Mouse (Mus musculus) forebrain, embryonic 12.5 days (tissue): ENCODE measurements around the gene Cenpj. TPM values are rescaled to one million over a fixed set of nuclear protein-coding genes. Genes with fewer than 3 reads are reported as not detected.

Source experiments
- ATAC-seq: fragments of 200-750 bp; cut with Nextera tagmentation; 2 replicates; pipeline ENCODE4 v1.8.0; 2017; ENCODE audit warnings: moderate TSS enrichment; ENCODE audit not compliant: low FRiP score
- H3K27ac ChIP-seq: fragments of 300-500 bp; sonication (generic); 2 replicates; pipeline ENCODE4 v1.5.1; 2016; ENCODE audit warnings: mild to moderate bottlenecking
- H3K27me3 ChIP-seq: fragments of 300-500 bp; sonication (generic); 2 replicates; pipeline ENCODE4 v1.6.1; 2016; ENCODE audit warnings: mild to moderate bottlenecking
- H3K36me3 ChIP-seq: fragments of 300-500 bp; sonication (generic); replicated peaks from 2 replicates; pipeline ENCODE4 v1.6.1; 2016; ENCODE audit warnings: mild to moderate bottlenecking
- H3K4me1 ChIP-seq: fragments of 300-500 bp; sonication (generic); 2 replicates; pipeline ENCODE4 v1.6.1; 2016
- H3K4me2 ChIP-seq: fragments of 300-500 bp; sonication (generic); 2 replicates; pipeline ENCODE4 v1.6.1; 2016; ENCODE audit warnings: mild to moderate bottlenecking, moderate library complexity
- H3K4me3 ChIP-seq: fragments of 300-500 bp; sonication (generic); replicated peaks from 2 replicates; pipeline ENCODE4 v1.5.1; 2016; ENCODE audit warnings: mild to moderate bottlenecking
- H3K9ac ChIP-seq: fragments of 300-500 bp; sonication (generic); 2 replicates; pipeline ENCODE4 v1.6.1; 2016; ENCODE audit warnings: mild to moderate bottlenecking
- H3K9me3 ChIP-seq: fragments of 300-500 bp; sonication (generic); 2 replicates; pipeline ENCODE4 v1.6.1; 2016
- WGBS: fragments of 180-500 bp; shearing (Covaris S2); methylation state at CpG from one replicate; pipeline ENCODE4 v1.1.7; 2016; 5-methylcytosine and 5-hydroxymethylcytosine counted together
- polyA plus RNA-seq: library from polyadenylated mRNA; unstranded; fragments of >200 nt; fragmentation: Nextera tagmentation; extraction: Ambion mirVana; gene quantifications from 2 replicates; pipeline ENCODE4 v1.2.1, GENCODE M21; 2016

The Cenpj gene
- polyA plus RNA-seq: 24.1 and 26.8 TPM in 2 replicates

- H3K9me3 ChIP-seq: no peaks in the 10 kb centered on the region
- H3K4me3 ChIP-seq: peak within 1 kb of the TSS; percentile 41
- no peaks in the 10 kb centered on the region for H3K36me3 ChIP-seq
- peak within 1 kb of the TSS; percentile 59 for H3K4me2 ChIP-seq
- H3K27ac ChIP-seq: no peak within 1 kb of the TSS
- H3K4me1 ChIP-seq: peaks cover 19% of the 10 kb centered on the region
- H3K27me3 ChIP-seq: no peaks in the 10 kb centered on the region
- H3K9ac ChIP-seq: peak within 1 kb of the TSS; percentile 46
- WGBS: under 1% methylated on average over 24 of the region's 24 CpGs
- no peak for ATAC-seq
Observed at GRCm38 (mm10) chr14:56575416-56575815, at the start of gene Cenpj, which contains the start of gene Parp4. TSS of gene Cenpj (minus strand) at chr14:56575425. TSS of gene Parp4 (plus strand) at chr14:56575619.

GRCm38 (mm10) chr14:56620425-56620824 lies 45.2 kb upstream of the Cenpj start:
- Histone ChIP-seq H3K9ac (no peak overlapping the region), H3K4me2 (no peak overlapping the region), H3K27me3 (no peaks in the 10 kb centered on the region), H3K4me1 (no peaks in the 10 kb centered on the region), H3K4me3 (no peak overlapping the region), H3K9me3 (no peaks in the 10 kb centered on the region), H3K27ac (no peak overlapping the region), H3K36me3 (no peaks in the 10 kb centered on the region)
- no peak for ATAC-seq
- WGBS: 92% methylated on average over 8 of the region's 8 CpGs

GRCm38 (mm10) chr14:56617470-56617869 lies 42.2 kb upstream of the Cenpj start:
- Histone ChIP-seq H3K9ac (no peak overlapping the region), H3K4me1 (no peaks in the 10 kb centered on the region), H3K4me3 (no peak overlapping the region), H3K27ac (no peak overlapping the region), H3K9me3 (no peaks in the 10 kb centered on the region), H3K27me3 (no peaks in the 10 kb centered on the region), H3K36me3 (no peaks in the 10 kb centered on the region), H3K4me2 (no peak overlapping the region)
- ATAC-seq: no peak
- 78% methylated on average over 1 of the region's 1 CpGs for WGBS

- H3K4me2 ChIP-seq: no peak overlapping the region
- 87% methylated on average over 3 of the region's 3 CpGs for WGBS
- no peaks in the 10 kb centered on the region for H3K36me3 ChIP-seq
- H3K27me3 ChIP-seq: no peaks in the 10 kb centered on the region
- no peak overlapping the region for H3K4me3 ChIP-seq
- H3K9ac ChIP-seq: no peak overlapping the region
- no peak overlapping the region for H3K27ac ChIP-seq
- no peaks in the 10 kb centered on the region for H3K9me3 ChIP-seq
- no peak for ATAC-seq
- H3K4me1 ChIP-seq: no peaks in the 10 kb centered on the region
Observed at GRCm38 (mm10) chr14:56613212-56613611, 38.0 kb upstream of the Cenpj start.

GRCm38 (mm10) chr14:56605136-56605535 lies 29.9 kb upstream of the Cenpj start:
- ATAC-seq: no peak
- Histone ChIP-seq H3K27ac (no peak overlapping the region), H3K4me2 (no peak overlapping the region), H3K4me3 (no peak overlapping the region), H3K9me3 (no peaks in the 10 kb centered on the region), H3K36me3 (no peaks in the 10 kb centered on the region), H3K4me1 (no peaks in the 10 kb centered on the region), H3K27me3 (no peaks in the 10 kb centered on the region), H3K9ac (no peak overlapping the region)
- WGBS: 87% methylated on average over 4 of the region's 4 CpGs

GRCm38 (mm10) chr14:56604438-56604837 lies 29.2 kb upstream of the Cenpj start:
- WGBS: 91% methylated on average over 5 of the region's 5 CpGs
- no peak overlapping the region for H3K4me2 ChIP-seq
- no peaks in the 10 kb centered on the region for H3K4me1 ChIP-seq
- no peak overlapping the region for H3K9ac ChIP-seq
- no peak overlapping the region for H3K4me3 ChIP-seq
- no peak overlapping the region for H3K27ac ChIP-seq
- no peak for ATAC-seq
- H3K9me3 ChIP-seq: no peaks in the 10 kb centered on the region
- H3K36me3 ChIP-seq: no peaks in the 10 kb centered on the region
- H3K27me3 ChIP-seq: no peaks in the 10 kb centered on the region

- no peak overlapping the region for H3K27ac ChIP-seq
- no peaks in the 10 kb centered on the region for H3K27me3 ChIP-seq
- no peak overlapping the region for H3K4me2 ChIP-seq
- H3K4me1 ChIP-seq: no peaks in the 10 kb centered on the region
- H3K4me3 ChIP-seq: no peak overlapping the region
- 89% methylated on average over 9 of the region's 9 CpGs for WGBS
- no peak for ATAC-seq
- no peaks in the 10 kb centered on the region for H3K9me3 ChIP-seq
- no peaks in the 10 kb centered on the region for H3K36me3 ChIP-seq
- H3K9ac ChIP-seq: no peak overlapping the region
Observed at GRCm38 (mm10) chr14:56602069-56602468, 26.8 kb upstream of the Cenpj start.

- no peak overlapping the region for H3K4me2 ChIP-seq
- H3K36me3 ChIP-seq: no peaks in the 10 kb centered on the region
- WGBS: 41% methylated on average over 6 of the region's 6 CpGs
- H3K9ac ChIP-seq: no peak overlapping the region
- no peak overlapping the region for H3K4me3 ChIP-seq
- H3K9me3 ChIP-seq: no peaks in the 10 kb centered on the region
- no peak for ATAC-seq
- H3K27me3 ChIP-seq: no peaks in the 10 kb centered on the region
- H3K4me1 ChIP-seq: no peaks in the 10 kb centered on the region
- H3K27ac ChIP-seq: no peak overlapping the region
Observed at GRCm38 (mm10) chr14:56598759-56599158, 23.5 kb upstream of the Cenpj start.

GRCm38 (mm10) chr14:56594811-56595210 lies 19.6 kb upstream of the Cenpj start:
- H3K36me3 ChIP-seq: no peaks in the 10 kb centered on the region
- WGBS: 89% methylated on average over 1 of the region's 1 CpGs
- no peaks in the 10 kb centered on the region for H3K27me3 ChIP-seq
- H3K4me1 ChIP-seq: no peaks in the 10 kb centered on the region
- no peak overlapping the region for H3K9ac ChIP-seq
- H3K9me3 ChIP-seq: no peaks in the 10 kb centered on the region
- no peak overlapping the region for H3K4me2 ChIP-seq
- no peak for ATAC-seq
- H3K27ac ChIP-seq: no peak overlapping the region
- no peak overlapping the region for H3K4me3 ChIP-seq

GRCm38 (mm10) chr14:56592191-56592590 lies 17.0 kb upstream of the Cenpj start:
- Histone ChIP-seq H3K36me3 (no peaks in the 10 kb centered on the region), H3K4me1 (no peaks in the 10 kb centered on the region), H3K4me2 (no peak overlapping the region), H3K9ac (no peak overlapping the region), H3K9me3 (no peaks in the 10 kb centered on the region), H3K27me3 (no peaks in the 10 kb centered on the region), H3K4me3 (no peak overlapping the region), H3K27ac (no peak overlapping the region)
- no peak for ATAC-seq
- 95% methylated on average over 9 of the region's 9 CpGs for WGBS

GRCm38 (mm10) chr14:56582294-56582693 lies 7.1 kb upstream of the Cenpj start:
- WGBS: 88% methylated on average over 6 of the region's 6 CpGs

GRCm38 (mm10) chr14:56581117-56581516 lies 5.9 kb upstream of the Cenpj start:
- WGBS: 67% methylated on average over 5 of the region's 5 CpGs

More at GRCm38 (mm10) chr14:56582294-56582693, 7.1 kb upstream of the Cenpj start:
- H3K27ac ChIP-seq: no peak overlapping the region
- no peak overlapping the region for H3K4me3 ChIP-seq
- no peaks in the 10 kb centered on the region for H3K9me3 ChIP-seq
- H3K4me2 ChIP-seq: no peak overlapping the region
- no peak overlapping the region for H3K9ac ChIP-seq
- no peak for ATAC-seq
- H3K4me1 ChIP-seq: no peaks in the 10 kb centered on the region
- no peaks in the 10 kb centered on the region for H3K27me3 ChIP-seq
- no peaks in the 10 kb centered on the region for H3K36me3 ChIP-seq

GRCm38 (mm10) chr14:56579011-56579410 lies 3.8 kb upstream of the Cenpj start:
- Histone ChIP-seq H3K27me3 (no peaks in the 10 kb centered on the region), H3K36me3 (no peaks in the 10 kb centered on the region), H3K4me2 (no peak overlapping the region), H3K4me1 (0 out of 2 replicates have a peak, but pooled peaks cover 8% of the 10 kb centered on the region), H3K9me3 (no peaks in the 10 kb centered on the region), H3K27ac (no peak overlapping the region), H3K4me3 (no peak overlapping the region), H3K9ac (no peak overlapping the region)
- no peak for ATAC-seq
- WGBS: 58% methylated on average over 8 of the region's 8 CpGs

More at GRCm38 (mm10) chr14:56581117-56581516, 5.9 kb upstream of the Cenpj start:
- no peaks in the 10 kb centered on the region for H3K36me3 ChIP-seq
- H3K9me3 ChIP-seq: no peaks in the 10 kb centered on the region
- H3K4me3 ChIP-seq: no peak overlapping the region
- no peak for ATAC-seq
- no peak overlapping the region for H3K27ac ChIP-seq
- H3K27me3 ChIP-seq: no peaks in the 10 kb centered on the region
- H3K9ac ChIP-seq: no peak overlapping the region
- no peak overlapping the region for H3K4me2 ChIP-seq
- no peaks in the 10 kb centered on the region for H3K4me1 ChIP-seq
